In genomic region chr6:124779222-124779983, GRCm38 (mm10) we compare ENCODE assay signal across 8 mouse cellular contexts. TPM values are rescaled to one million over a fixed set of nuclear protein-coding genes. Genes with fewer than 3 reads are reported as not detected.
A peak's percentile ranks its signal among the peaks of the same experiment; 100 is the strongest.
DNase-seq lines count a peak whose midpoint lies in the region; ATAC-seq lines count a peak whose summit lies in the region.

Gene Lrrc23 (minus strand): TSS chr6:124779727.

- H3K4me3 ChIP-seq in forebrain, embryonic 12.5 days (replicated peaks), result peak within 1 kb of the TSS; percentile 39
- H3K4me3 ChIP-seq in hindbrain, embryonic 16.5 days (ENCODE audit: low read length), result peak within 1 kb of the TSS; percentile 40
- H3K4me3 ChIP-seq in liver, embryonic 15.5 days (replicated peaks), result peak within 1 kb of the TSS; percentile 24

- H3K4me2 ChIP-seq in forebrain, embryonic 12.5 days, result peak within 1 kb of the TSS; percentile 67
- peak within 1 kb of the TSS; percentile 62 for H3K4me2 ChIP-seq in hindbrain, embryonic 16.5 days (ENCODE audit: low read length)
- H3K4me2 ChIP-seq in liver, embryonic 15.5 days, result peak within 1 kb of the TSS; percentile 54

- H3K27me3 ChIP-seq in forebrain, embryonic 12.5 days, result peaks cover 11% of the 10 kb centered on the region
- H3K27me3 ChIP-seq in hindbrain, embryonic 16.5 days (replicated peaks; ENCODE audit: control insufficient read depth, insufficient read depth, low read length), result no peaks in the 10 kb centered on the region
- H3K27me3 ChIP-seq in liver, embryonic 15.5 days, result peaks cover 56% of the 10 kb centered on the region

- DNase-seq in adrenal gland, adult (ENCODE audit: inconsistent age in 2 of 2, low spot score in 1 of 2), result peak; percentile 54 to 86
- no peak for DNase-seq in adrenal gland, postnatal 25 days
- peak; percentile 77 for DNase-seq in T-cell, adult 2 months (ENCODE audit: low spot score)
- DNase-seq in naive thymus-derived CD4-positive, alpha-beta T cell, adult 2 months (ENCODE audit: low read depth), result peak; percentile 93
- DNase-seq in urinary bladder, postnatal 25 days (ENCODE audit: low spot score), result no peak

- H3K9me3 ChIP-seq in forebrain, embryonic 12.5 days, result no peaks in the 10 kb centered on the region
- no peaks in the 10 kb centered on the region for H3K9me3 ChIP-seq in hindbrain, embryonic 16.5 days (ENCODE audit: control insufficient read depth, low read length)
- no peaks in the 10 kb centered on the region for H3K9me3 ChIP-seq in liver, embryonic 15.5 days (replicated peaks)

- peak; percentile 64 for ATAC-seq in forebrain, embryonic 12.5 days (ENCODE audit: low FRiP score)
- ATAC-seq in hindbrain, embryonic 16.5 days, result peak; percentile 53
- ATAC-seq in liver, embryonic 15.5 days (ENCODE audit: insufficient read depth), result no peak

- 1% methylated on average over 23 of the region's 23 CpGs for WGBS in forebrain, embryonic 12.5 days
- 2% methylated on average over 23 of the region's 23 CpGs for WGBS in hindbrain, embryonic 16.5 days
- WGBS in liver, embryonic 15.5 days (ENCODE audit: insufficient replicate concordance), result 3% methylated on average over 23 of the region's 23 CpGs

- H3K9ac ChIP-seq in forebrain, embryonic 12.5 days, result peak within 1 kb of the TSS; percentile 44
- H3K9ac ChIP-seq in hindbrain, embryonic 16.5 days (ENCODE audit: low read depth, low read length), result peak within 1 kb of the TSS; percentile 39; the same call in 1 of the 2 replicates
- H3K9ac ChIP-seq in liver, embryonic 15.5 days, result no peak within 1 kb of the TSS

- no peaks in the 10 kb centered on the region for H3K36me3 ChIP-seq in forebrain, embryonic 12.5 days (replicated peaks)
- no peaks in the 10 kb centered on the region for H3K36me3 ChIP-seq in hindbrain, embryonic 16.5 days (ENCODE audit: control insufficient read depth, insufficient read depth, low read length)
- H3K36me3 ChIP-seq in liver, embryonic 15.5 days (replicated peaks), result no peaks in the 10 kb centered on the region

- H3K4me1 ChIP-seq in forebrain, embryonic 12.5 days, result peaks cover 20% of the 10 kb centered on the region
- H3K4me1 ChIP-seq in hindbrain, embryonic 16.5 days (ENCODE audit: control insufficient read depth, insufficient read depth, low read depth, low read length), result peaks cover 8% of the 10 kb centered on the region
- H3K4me1 ChIP-seq in liver, embryonic 15.5 days (replicated peaks), result peaks cover 9% of the 10 kb centered on the region; the same call in 1 of the 2 replicates

- H3K27ac ChIP-seq in forebrain, embryonic 12.5 days, result 0 out of 2 replicates have a peak within 1 kb of the TSS, but pooled peaks have one; percentile 53
- 0 out of 2 replicates have a peak within 1 kb of the TSS, but pooled peaks have one; percentile 11 for H3K27ac ChIP-seq in hindbrain, embryonic 16.5 days (ENCODE audit: low read depth, low read length)
- H3K27ac ChIP-seq in liver, embryonic 15.5 days (replicated peaks), result no peak within 1 kb of the TSS

RNA-seq across cellular contexts. Expression of gene Lrrc23, which starts in this region (rescaled TPM):
- 0.21 TPM in 1 of 2 replicates, not detected in the other for total RNA-seq in adrenal gland, postnatal 25 days (2021)
- polyA plus RNA-seq in forebrain, embryonic 12.5 days (2016; fragmentation: Nextera tagmentation; extraction: Ambion mirVana), result 3.3 and 4.0 TPM in 2 replicates
- polyA plus RNA-seq in hindbrain, embryonic 16.5 days (2015; fragmentation: Nextera tagmentation; extraction: Ambion mirVana), result 4.0 and 5.3 TPM in 2 replicates
- polyA plus RNA-seq in liver, embryonic 15.5 days (2015; fragmentation: Nextera tagmentation; extraction: Ambion mirVana), result not detected in 2 replicates

Comparison
In these comparisons a context has a peak if more than half of its experiments do, and no peak if none do; other contexts are left out.
1. DNase-seq: peak in adrenal gland, adult (2 of 2), T-cell, adult 2 months (single experiment) and naive thymus-derived CD4-positive, alpha-beta T cell, adult 2 months (single experiment); none in adrenal gland, postnatal 25 days (single experiment) and urinary bladder, postnatal 25 days (single experiment).
2. Peak in every context shown above with its lines, with median percentiles within 50 percentile points of each other: H3K4me2 ChIP-seq and H3K4me3 ChIP-seq.